Mouse (Mus musculus) gastrocnemius, postnatal 36 days (tissue): ENCODE data around the gene Rwdd1. TPM values are rescaled to one million over a fixed set of nuclear protein-coding genes. Genes with fewer than 3 reads are reported as not detected.

Experiments
- total RNA-seq, 2 experiments: library from RNA; stranded (reverse); gene quantifications; 2 replicates each; pipeline ENCODE4 v1.2.3; 2021

Gene Rwdd1
- total RNA-seq, 2 experiments from 2014 or later: 129 to 133 TPM

Other genes with a start within 250 kb of the Rwdd1 start
- not detected for gene Sult3a2, start 232.9 kb downstream of the Rwdd1 start, total RNA-seq
- not detected for gene Sult3a1, start 161.9 kb downstream of the Rwdd1 start, total RNA-seq
- not detected for gene Rsph4a, start 114.5 kb downstream of the Rwdd1 start, total RNA-seq
- gene Zup1, start 68.4 kb downstream of the Rwdd1 start, total RNA-seq: 1 to 10 TPM; 4.1 to 6.8 TPM
- not detected for gene Trappc3l, start 18.0 kb upstream of the Rwdd1 start, total RNA-seq
- gene Calhm4, start 24.7 kb upstream of the Rwdd1 start, total RNA-seq: not detected
- under 1 TPM; 0.31 to 0.39 TPM for gene Calhm5, start 76.9 kb upstream of the Rwdd1 start, total RNA-seq
- gene Calhm6, start 108.4 kb upstream of the Rwdd1 start, total RNA-seq: not detected
- 1 to 10 TPM; 3.5 to 4.5 TPM for gene Dse, start 188.1 kb upstream of the Rwdd1 start, total RNA-seq